Mouse (Mus musculus) embryonic facial prominence, embryonic 12.5 days (tissue): ENCODE measurements around the gene Hoxa5. TPM values are rescaled to one million over a fixed set of nuclear protein-coding genes. Genes with fewer than 3 reads are reported as not detected.

Source experiments
- ATAC-seq: fragments of 200-750 bp; cut with Nextera tagmentation; 2 replicates; pipeline ENCODE4 v1.8.0; 2017; ENCODE audit not compliant: insufficient number of reproducible peaks, insufficient read depth, low FRiP score, low TSS enrichment
- H3K27ac ChIP-seq: fragments of 300-500 bp; sonication (generic); 2 replicates; pipeline ENCODE4 v1.5.1; 2016; ENCODE audit warnings: mild to moderate bottlenecking
- H3K27me3 ChIP-seq: fragments of 300-500 bp; sonication (generic); 2 replicates; pipeline ENCODE4 v1.6.1; 2016; ENCODE audit warnings: mild to moderate bottlenecking, moderate library complexity
- H3K36me3 ChIP-seq: fragments of 300-500 bp; sonication (generic); 2 replicates; pipeline ENCODE4 v1.6.1; 2016; ENCODE audit warnings: mild to moderate bottlenecking
- H3K4me1 ChIP-seq: fragments of 300-500 bp; sonication (generic); 2 replicates; pipeline ENCODE4 v1.6.1; 2016
- H3K4me2 ChIP-seq: fragments of 300-500 bp; sonication (generic); replicated peaks from 2 replicates; pipeline ENCODE4 v1.6.1; 2016; ENCODE audit warnings: mild to moderate bottlenecking, moderate library complexity
- H3K4me3 ChIP-seq: fragments of 300-500 bp; sonication (generic); 2 replicates; pipeline ENCODE4 v1.5.1; 2016; ENCODE audit warnings: mild to moderate bottlenecking
- H3K9ac ChIP-seq: fragments of 300-500 bp; sonication (generic); 2 replicates; pipeline ENCODE4 v1.6.1; 2016; ENCODE audit warnings: mild to moderate bottlenecking, moderate library complexity
- H3K9me3 ChIP-seq: fragments of 300-500 bp; sonication (generic); 2 replicates; pipeline ENCODE4 v1.6.1; 2016; ENCODE audit warnings: mild to moderate bottlenecking, moderate library complexity
- WGBS: fragments of 180-500 bp; shearing (Covaris S2); methylation state at CpG from one replicate; pipeline ENCODE4 v1.1.7; 2016; 5-methylcytosine and 5-hydroxymethylcytosine counted together
- polyA plus RNA-seq: library from polyadenylated mRNA; unstranded; fragments of >200 nt; fragmentation: Nextera tagmentation; extraction: Ambion mirVana; gene quantifications from 2 replicates; pipeline ENCODE4 v1.2.1, GENCODE M21; 2016

The Hoxa5 gene
- polyA plus RNA-seq, 1 experiment from 2014 or later = 0.33 TPM

DNA sequence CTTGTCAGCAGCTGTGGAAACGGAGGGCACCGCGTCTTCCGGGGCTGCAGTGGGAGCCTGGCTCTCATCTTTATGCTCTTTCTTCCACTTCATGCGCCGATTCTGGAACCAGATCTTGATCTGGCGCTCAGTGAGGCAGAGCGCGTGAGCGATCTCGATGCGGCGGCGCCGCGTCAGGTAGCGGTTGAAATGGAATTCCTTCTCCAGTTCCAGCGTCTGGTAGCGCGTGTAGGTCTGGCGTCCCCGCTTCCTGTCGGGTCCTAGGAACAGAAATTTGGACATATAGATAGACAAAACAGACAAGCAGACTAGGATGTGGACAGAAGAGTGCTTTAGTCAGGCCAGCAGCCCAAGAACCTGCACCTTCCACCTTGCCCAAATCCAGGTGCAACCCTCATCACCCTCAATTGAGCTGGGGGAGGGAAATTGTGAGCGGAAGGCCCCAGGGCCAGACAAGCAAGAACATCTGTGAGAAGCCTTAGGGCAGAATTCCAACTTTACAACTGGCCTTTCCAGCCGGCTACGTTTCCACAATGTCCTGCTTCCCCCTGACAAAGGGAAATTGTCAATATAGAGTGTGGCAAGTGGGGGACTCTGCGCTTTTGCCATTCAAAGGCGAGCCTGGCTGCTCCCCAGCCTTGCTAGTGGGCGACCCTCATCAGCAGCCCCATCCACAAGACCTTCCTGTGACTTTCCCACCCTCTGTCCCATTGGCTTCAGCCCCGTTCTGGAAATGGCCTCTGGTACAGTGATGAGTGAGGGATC, 11.6 kb upstream of the Hoxa5 start:
- Histone ChIP-seq H3K9me3 (no peaks in the 10 kb centered on the region), H3K4me1 (peaks cover 5% of the 10 kb centered on the region), H3K4me2 (no peak overlapping the region), H3K4me3 (0 out of 2 replicates have a peak overlapping the region, but pooled peaks have one; percentile 4), H3K27ac (no peak overlapping the region), H3K27me3 (peaks cover 95% of the 10 kb centered on the region), H3K36me3 (no peaks in the 10 kb centered on the region), H3K9ac (no peak overlapping the region)
- ATAC-seq = no peak
- WGBS = 1% methylated on average over 30 of the region's 30 CpGs

DNA sequence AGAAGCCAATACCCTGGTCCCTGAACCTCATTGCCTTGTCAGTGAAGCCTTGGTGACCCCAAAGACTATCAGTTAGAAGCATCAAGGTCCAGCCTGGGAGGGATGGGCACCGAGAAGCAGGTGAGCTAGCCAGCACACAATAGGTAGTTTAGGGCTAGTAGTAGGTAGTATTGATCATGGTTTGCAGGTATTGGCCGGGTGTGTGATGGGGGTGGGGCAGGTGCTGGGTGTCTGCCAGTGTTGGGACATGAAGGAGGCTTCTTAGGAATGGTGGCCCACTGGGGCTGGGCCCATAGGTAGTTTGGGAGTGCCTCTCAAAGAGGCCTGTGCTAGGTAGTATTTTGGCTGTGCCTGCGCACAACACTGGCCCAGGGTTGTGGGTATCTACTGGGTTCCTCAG, 10.7 kb upstream of the Hoxa5 start:
- Histone ChIP-seq H3K4me2 (no peak overlapping the region), H3K9me3 (no peaks in the 10 kb centered on the region), H3K27ac (no peak overlapping the region), H3K4me1 (peaks cover 5% of the 10 kb centered on the region), H3K27me3 (peaks cover 95% of the 10 kb centered on the region), H3K4me3 (no peak overlapping the region), H3K9ac (no peak overlapping the region), H3K36me3 (no peaks in the 10 kb centered on the region)
- no peak for ATAC-seq
- WGBS = 7% methylated on average over 3 of the region's 3 CpGs

- 6% methylated on average over 5 of the region's 5 CpGs for WGBS
- Histone ChIP-seq H3K4me3 (no peak overlapping the region), H3K9ac (no peak overlapping the region), H3K9me3 (no peaks in the 10 kb centered on the region), H3K4me2 (no peak overlapping the region), H3K36me3 (no peaks in the 10 kb centered on the region), H3K27me3 (peaks cover 95% of the 10 kb centered on the region), H3K27ac (no peak overlapping the region), H3K4me1 (peaks cover 5% of the 10 kb centered on the region)
- ATAC-seq = no peak
Observed at GRCm38 (mm10) chr6:52214271-52214670, 9.9 kb upstream of the Hoxa5 start.

DNA sequence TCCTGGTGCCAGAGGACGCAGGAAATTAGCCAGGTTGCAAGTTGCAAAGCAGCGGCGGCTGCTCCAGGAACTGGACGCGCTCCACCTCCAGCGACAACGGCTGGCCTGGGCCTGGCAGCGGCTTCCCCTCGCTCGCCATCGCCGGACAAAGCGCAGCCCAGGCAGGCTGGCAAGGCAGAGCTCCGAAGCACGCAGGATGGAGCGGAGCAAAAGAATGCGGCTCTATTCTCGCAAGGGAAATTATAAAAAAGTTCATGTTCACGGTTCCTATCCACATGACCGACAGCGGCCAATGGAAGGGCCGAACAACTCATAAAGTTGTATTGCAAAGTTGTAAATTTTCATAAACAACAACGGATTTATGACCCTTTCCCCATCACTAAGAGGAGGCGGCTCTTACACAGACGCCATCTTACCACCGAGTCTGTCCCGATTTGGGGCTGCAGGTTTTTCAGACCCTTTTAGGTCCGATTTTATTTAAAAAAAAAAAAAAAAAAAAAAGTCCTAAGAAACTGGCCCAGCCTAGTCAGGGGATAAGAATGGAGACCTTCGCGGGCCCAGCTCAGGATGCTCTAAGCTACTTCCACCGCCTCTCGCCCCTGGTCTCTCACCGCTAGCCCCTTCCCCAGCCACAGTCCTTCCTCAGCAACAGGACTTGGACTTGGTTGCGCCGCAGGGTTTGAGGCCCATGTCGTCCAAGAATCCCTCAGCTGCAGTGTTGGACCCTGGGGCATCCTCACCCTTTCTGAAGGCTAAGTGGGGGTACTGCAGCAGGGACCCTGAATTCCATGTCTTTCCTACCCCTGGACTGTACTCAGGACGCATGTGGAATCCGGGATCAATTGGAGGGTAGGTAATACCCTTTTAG, 9.0 kb upstream of the Hoxa5 start, which contains the start of the genes Hoxa3 and Gm28308:
Hoxa3 (minus strand) TSS at position 218 of the 868 bp plus-strand sequence.
Gm28308 (minus strand) TSS at position 221 of the 868 bp plus-strand sequence.
- H3K27ac ChIP-seq = no peak within 1 kb of the TSS
- peaks cover 5% of the 10 kb centered on the region for H3K4me1 ChIP-seq
- no peak within 1 kb of the TSS for H3K9ac ChIP-seq
- ATAC-seq = no peak
- H3K4me2 ChIP-seq = no peak within 1 kb of the TSS
- H3K36me3 ChIP-seq = no peaks in the 10 kb centered on the region
- H3K27me3 ChIP-seq = peaks cover 95% of the 10 kb centered on the region
- 3% methylated on average over 38 of the region's 38 CpGs for WGBS
- H3K4me3 ChIP-seq = no peak within 1 kb of the TSS
- H3K9me3 ChIP-seq = no peaks in the 10 kb centered on the region

GRCm38 (mm10) chr6:52212556-52213118, 8.2 kb upstream of the Hoxa5 start:
- ATAC-seq = no peak
- peaks cover 5% of the 10 kb centered on the region for H3K4me1 ChIP-seq
- H3K4me3 ChIP-seq = no peak overlapping the region

DNA sequence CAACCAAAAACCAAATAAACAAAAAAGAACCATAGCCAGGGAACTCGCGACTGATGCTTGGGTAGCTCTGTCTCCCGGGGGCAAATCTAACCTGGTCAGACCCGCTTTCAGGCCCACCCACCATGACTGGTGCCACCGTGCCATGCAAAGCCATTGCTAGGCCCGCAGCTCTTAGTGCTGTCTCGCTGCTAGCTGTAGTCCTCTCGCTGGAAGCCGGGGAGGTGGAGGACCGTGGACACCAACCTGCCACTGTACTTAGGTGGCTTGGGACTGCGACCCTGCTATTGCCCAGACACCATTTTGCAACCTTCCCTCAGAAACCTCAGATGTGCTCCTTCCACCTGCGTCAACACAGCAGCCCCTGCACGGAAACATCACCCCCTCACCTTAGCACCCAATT, 7.6 kb upstream of the Hoxa5 start:
- 3% methylated on average over 13 of the region's 13 CpGs for WGBS

More at GRCm38 (mm10) chr6:52212556-52213118, 8.2 kb upstream of the Hoxa5 start:
- no peak overlapping the region for H3K9ac ChIP-seq
- peaks cover 95% of the 10 kb centered on the region for H3K27me3 ChIP-seq
- WGBS = 1% methylated on average over 22 of the region's 22 CpGs
- H3K9me3 ChIP-seq = no peaks in the 10 kb centered on the region
- no peak overlapping the region for H3K4me2 ChIP-seq
- no peaks in the 10 kb centered on the region for H3K36me3 ChIP-seq
- H3K27ac ChIP-seq = no peak overlapping the region

DNA sequence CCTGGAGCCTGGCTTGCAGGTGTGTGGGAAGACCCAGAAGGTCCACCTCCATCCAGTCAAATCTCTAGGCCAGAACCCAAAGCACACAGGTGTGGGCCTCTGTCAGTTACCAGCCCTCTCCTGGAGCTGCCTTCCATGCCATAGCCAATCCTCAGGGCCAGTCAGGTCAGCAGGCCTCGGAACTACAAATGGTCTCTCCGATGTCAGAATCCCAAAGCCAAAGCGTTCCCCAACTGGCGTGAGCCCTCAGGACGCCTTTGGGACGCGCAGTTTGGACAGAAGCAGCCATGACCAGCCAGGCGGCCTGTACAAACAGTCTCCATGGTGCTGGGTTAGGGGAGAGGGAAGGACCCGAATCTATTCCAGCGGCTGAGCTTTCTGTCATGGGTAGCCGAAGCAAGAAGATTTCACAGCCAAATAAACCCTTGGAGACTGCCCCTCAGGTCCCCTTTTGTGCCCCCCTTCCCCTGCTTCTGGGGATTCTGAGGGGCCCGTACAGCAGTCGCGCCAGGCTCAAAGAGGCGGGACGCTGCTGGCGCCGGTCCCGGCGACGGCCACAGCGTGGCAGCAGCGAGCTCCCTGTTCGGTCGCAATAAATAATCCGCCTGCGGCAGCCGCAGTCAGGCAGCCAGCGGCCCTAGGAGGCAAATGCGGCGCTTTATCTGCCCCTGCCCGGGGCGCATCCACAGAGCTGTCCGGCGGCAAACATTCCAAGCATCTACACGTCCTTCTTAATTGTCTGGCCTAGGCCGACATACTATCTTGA, 7.0 kb upstream of the Hoxa5 start:
- Histone ChIP-seq H3K4me2 (no peak overlapping the region), H3K36me3 (no peaks in the 10 kb centered on the region), H3K9me3 (no peaks in the 10 kb centered on the region), H3K27me3 (peaks cover 95% of the 10 kb centered on the region), H3K27ac (no peak overlapping the region), H3K9ac (no peak overlapping the region), H3K4me3 (no peak overlapping the region), H3K4me1 (no peaks in the 10 kb centered on the region)
- ATAC-seq = no peak
- WGBS = under 1% methylated on average over 37 of the region's 37 CpGs

More for the DNA sequence above, 7.6 kb upstream of the Hoxa5 start:
- peaks cover 95% of the 10 kb centered on the region for H3K27me3 ChIP-seq
- H3K36me3 ChIP-seq = no peaks in the 10 kb centered on the region
- ATAC-seq = no peak
- H3K27ac ChIP-seq = no peak overlapping the region
- no peaks in the 10 kb centered on the region for H3K9me3 ChIP-seq
- H3K9ac ChIP-seq = no peak overlapping the region
- H3K4me1 ChIP-seq = peaks cover 3% of the 10 kb centered on the region
- no peak overlapping the region for H3K4me3 ChIP-seq
- H3K4me2 ChIP-seq = no peak overlapping the region

GRCm38 (mm10) chr6:52209685-52210046, 5.3 kb upstream of the Hoxa5 start:
- Histone ChIP-seq H3K4me3 (no peak overlapping the region), H3K9me3 (no peaks in the 10 kb centered on the region), H3K4me1 (no peaks in the 10 kb centered on the region), H3K27me3 (peaks cover 95% of the 10 kb centered on the region), H3K4me2 (no peak overlapping the region), H3K36me3 (no peaks in the 10 kb centered on the region), H3K27ac (no peak overlapping the region), H3K9ac (no peak overlapping the region)
- 5% methylated on average over 12 of the region's 12 CpGs for WGBS
- ATAC-seq = no peak

DNA sequence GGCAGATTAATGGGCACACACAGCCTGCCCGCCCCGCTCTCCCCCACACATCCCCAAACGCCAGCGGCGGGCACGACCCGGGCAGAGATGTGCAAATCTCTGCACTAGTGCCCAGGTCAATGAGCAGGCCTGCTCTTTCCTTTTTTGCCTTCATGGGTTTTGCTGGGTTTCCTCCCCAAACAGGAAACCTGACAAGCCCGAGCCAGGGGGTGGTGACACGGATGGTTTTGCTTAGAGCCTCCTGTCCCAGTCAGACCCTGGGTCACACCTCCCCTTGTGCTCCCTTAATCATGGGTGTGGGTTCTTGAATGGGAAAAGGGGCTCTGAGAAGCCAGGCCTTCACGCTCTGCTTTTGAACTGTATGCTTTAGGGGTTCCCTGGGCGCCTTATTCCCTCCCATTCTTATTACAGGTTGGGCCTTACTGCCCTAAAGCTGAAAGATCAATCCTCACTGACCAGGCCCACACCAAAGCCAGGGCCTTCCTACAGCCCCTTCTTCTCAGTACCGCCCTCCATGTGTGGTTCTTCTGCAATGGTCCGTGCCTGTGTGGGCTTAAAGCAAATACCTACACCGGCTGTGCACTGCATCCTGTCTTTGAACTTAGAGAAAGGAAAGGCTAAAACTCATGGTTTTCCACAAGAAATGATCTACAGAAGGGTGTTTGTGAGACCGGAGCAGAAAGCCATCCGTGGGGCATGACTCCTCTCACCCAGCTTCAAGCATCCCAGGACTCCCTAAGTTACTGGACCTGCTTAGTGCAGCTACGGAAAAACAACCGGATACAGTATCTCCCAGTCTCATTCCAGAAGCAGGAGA, 4.7 kb upstream of the Hoxa5 start:
- Histone ChIP-seq H3K36me3 (no peaks in the 10 kb centered on the region), H3K4me3 (no peak overlapping the region), H3K9me3 (no peaks in the 10 kb centered on the region), H3K27me3 (peaks cover 95% of the 10 kb centered on the region), H3K9ac (no peak overlapping the region), H3K27ac (no peak overlapping the region), H3K4me2 (no peak overlapping the region), H3K4me1 (0 out of 2 replicates have a peak, but pooled peaks cover 4% of the 10 kb centered on the region)
- no peak for ATAC-seq
- 3% methylated on average over 18 of the region's 18 CpGs for WGBS

DNA sequence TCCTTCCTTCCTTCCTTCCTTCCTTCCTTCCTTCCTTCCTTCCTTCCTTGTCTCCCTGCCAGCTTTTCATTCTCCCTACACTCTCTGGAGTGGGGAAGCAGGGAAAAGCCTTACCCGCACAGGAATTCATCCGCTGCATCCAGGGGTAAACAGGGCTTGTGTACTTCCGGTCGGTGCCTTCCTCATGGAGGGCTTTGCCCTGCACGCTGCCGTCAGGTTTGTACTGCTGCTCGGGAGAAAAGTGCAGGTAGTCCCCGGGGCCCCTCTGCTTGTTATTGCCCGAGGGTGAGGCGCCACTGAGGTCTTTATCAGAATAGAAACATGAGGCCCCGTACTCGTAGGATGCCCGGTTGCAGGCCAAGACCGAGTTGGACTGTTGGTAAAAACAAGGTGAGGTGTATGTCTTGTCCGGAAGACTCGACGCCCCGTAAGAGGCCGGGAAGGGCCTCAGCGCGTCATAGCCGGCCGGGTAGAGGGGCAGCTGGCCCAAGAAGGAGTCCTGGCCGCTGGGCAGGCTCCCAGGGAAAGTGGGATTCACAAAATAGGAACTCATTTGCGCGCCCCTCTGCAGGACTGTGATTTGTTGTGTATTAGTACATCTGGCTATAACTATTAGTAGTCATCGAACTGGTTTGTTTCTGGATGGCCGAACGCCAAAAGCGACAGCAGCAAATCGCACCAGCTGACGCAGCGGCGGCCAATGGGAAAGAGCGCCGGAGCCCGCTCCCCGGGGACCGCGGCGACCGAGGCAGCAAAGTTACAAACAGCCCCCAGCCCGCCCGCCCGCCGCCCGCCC, 3.9 kb upstream of the Hoxa5 start, which contains the start of gene Hoxa6:
Hoxa6 (minus strand) TSS at position 651 of the 796 bp plus-strand sequence.
- no peak within 1 kb of the TSS for H3K4me2 ChIP-seq
- no peak within 1 kb of the TSS for H3K9ac ChIP-seq
- no peak for ATAC-seq
- peaks cover 97% of the 10 kb centered on the region for H3K27me3 ChIP-seq
- no peaks in the 10 kb centered on the region for H3K9me3 ChIP-seq
- H3K27ac ChIP-seq = no peak within 1 kb of the TSS
- under 1% methylated on average over 47 of the region's 47 CpGs for WGBS
- no peaks in the 10 kb centered on the region for H3K36me3 ChIP-seq
- no peak within 1 kb of the TSS for H3K4me3 ChIP-seq
- H3K4me1 ChIP-seq = 0 out of 2 replicates have a peak, but pooled peaks cover 9% of the 10 kb centered on the region
